ENCODE assay signal across 10 mouse cellular contexts in the genomic region with DNA sequence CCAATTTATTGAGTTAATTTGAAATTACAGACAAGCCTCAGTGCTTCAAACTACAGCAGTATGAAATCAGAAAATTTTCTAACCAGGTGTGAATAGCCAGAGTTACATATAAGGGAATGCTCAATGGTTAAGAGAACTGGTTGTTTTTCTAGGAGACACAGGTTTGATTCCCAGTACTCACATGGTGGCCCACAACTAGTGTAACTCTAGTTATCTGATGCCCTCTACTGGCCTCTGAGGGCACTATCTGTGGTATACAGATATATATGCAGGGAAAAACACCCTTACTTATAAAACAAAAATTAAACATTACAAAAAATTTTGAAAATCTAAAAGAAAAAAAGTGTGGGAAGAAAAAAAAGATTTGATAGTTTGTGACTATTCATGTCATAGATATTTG. TPM values are rescaled to one million over a fixed set of nuclear protein-coding genes. Genes with fewer than 3 reads are reported as not detected.
DNase-seq lines count a peak whose midpoint lies in the region; ATAC-seq and TF ChIP-seq lines count a peak whose summit lies in the region.
"Had no signal": no experiment of that assay in that cellular context is flagged by ENCODE, and none has a peak within 500 bp of the region (broad histone marks: within the 10 kb centered on the region; RNA-seq: fewer than 3 reads in every experiment).

No protein-coding gene starts in this region.

- peak; percentile 62 for TF ChIP-seq CTCF in layer of hippocampus, adult 2 months (conservative IDR thresholded peaks at IDR 0.05)
- TF ChIP-seq CTCF in thymus, adult 2 months (IDR thresholded peaks at IDR 0.05; ENCODE audit: borderline replicate concordance, control insufficient read depth, extremely low read depth, insufficient read depth, low read length, poor library complexity): no peak

- H3K9ac ChIP-seq in kidney, embryonic 15.5 days: no peak overlapping the region
- H3K9ac ChIP-seq: limb, embryonic 12.5 days had no signal

- no peak overlapping the region for H3K4me2 ChIP-seq in kidney, embryonic 15.5 days
- H3K4me2 ChIP-seq: limb, embryonic 12.5 days had no signal

- no peak for DNase-seq in layer of hippocampus, adult 2 months (ENCODE audit: low spot score in 2 of 2)
- DNase-seq in layer of hippocampus, adult 18-20 months (ENCODE audit: low spot score in 2 of 2): no peak
- DNase-seq in thymus, postnatal 4 days: peak; percentile 10
- no peak for DNase-seq in thymus, adult 2 months
- DNase-seq in c-Kit-positive CD71-positive TER-119-positive erythroid progenitor cells, embryonic 14.5 days (ENCODE audit: low spot score): peak; percentile 27
- no peak for DNase-seq in Muller cell, postnatal 12 days (ENCODE audit: inconsistent ontology term)
- DNase-seq: cerebellum, adult 9-10 months; lung, postnatal 4 days had no signal

- no peaks in the 10 kb centered on the region for H3K4me1 ChIP-seq in thymus, adult 2 months (replicated peaks; ENCODE audit: control insufficient read depth, insufficient read depth, low read length)
- no peaks in the 10 kb centered on the region for H3K4me1 ChIP-seq in kidney, embryonic 15.5 days
- H3K4me1 ChIP-seq: limb, embryonic 12.5 days had no signal

- H3K9me3 ChIP-seq in kidney, embryonic 15.5 days (replicated peaks): no peaks in the 10 kb centered on the region; the same call in 1 of the 2 replicates

- H3K27ac ChIP-seq in layer of hippocampus, adult 2 months: no peak overlapping the region
- H3K27ac ChIP-seq in thymus, adult 2 months (ENCODE audit: control insufficient read depth, insufficient read depth, low read length): no peak overlapping the region
- H3K27ac ChIP-seq in kidney, embryonic 15.5 days: no peak overlapping the region
- H3K27ac ChIP-seq: limb, embryonic 12.5 days had no signal

- no peak for TF ChIP-seq POLR2A in thymus, adult 2 months (IDR thresholded peaks at IDR 0.05; ENCODE audit: control insufficient read depth, extremely low read depth, insufficient read depth, low read length, poor library complexity)

- H3K27me3 ChIP-seq in thymus, adult 2 months (ENCODE audit: control insufficient read depth, insufficient read depth, low read length): no peaks in the 10 kb centered on the region
- H3K27me3 ChIP-seq in kidney, embryonic 15.5 days: no peaks in the 10 kb centered on the region
- H3K27me3 ChIP-seq: limb, embryonic 12.5 days had no signal

- H3K4me3 ChIP-seq in layer of hippocampus, adult 2 months: no peak overlapping the region
- no peak overlapping the region for H3K4me3 ChIP-seq in thymus, adult 2 months (ENCODE audit: control insufficient read depth, insufficient read depth, low read length)
- H3K4me3 ChIP-seq in kidney, embryonic 15.5 days (replicated peaks): no peak overlapping the region
- H3K4me3 ChIP-seq: limb, embryonic 12.5 days had no signal

- no peak for ATAC-seq in kidney, embryonic 15.5 days (replicated peaks; ENCODE audit: low FRiP score)

- H3K36me3 ChIP-seq in thymus, adult 2 months (ENCODE audit: control insufficient read depth, insufficient read depth, low read length): peaks cover 55% of the 10 kb centered on the region
- H3K36me3 ChIP-seq in kidney, embryonic 15.5 days: peaks cover 81% of the 10 kb centered on the region

RNA-seq across cellular contexts. Expression of gene Mrs2, which starts 17.2 kb away (rescaled TPM):
- total RNA-seq in layer of hippocampus, adult 2 months (2021): 10 to 100 TPM; 56.5 to 67.1 TPM
- 10 to 100 TPM; 55.0 to 61.9 TPM for total RNA-seq in layer of hippocampus, adult 18-20 months (2021)
- polyA plus RNA-seq in thymus, adult 2 months (2012; rRNA removed): 39.1 and 47.1 TPM in 2 replicates
- polyA plus RNA-seq in kidney, embryonic 15.5 days (2015; fragmentation: Nextera tagmentation; extraction: Ambion mirVana): 15.1 and 17.4 TPM in 2 replicates

RNA-seq across cellular contexts. Expression of gene Dcdc2a, which starts 52.8 kb away (rescaled TPM):
- 10 to 100 TPM; 11.6 to 17.8 TPM for total RNA-seq in layer of hippocampus, adult 2 months (2021)
- total RNA-seq in layer of hippocampus, adult 18-20 months (2021): 10 to 100 TPM; 12.2 to 14.3 TPM
- polyA plus RNA-seq in thymus, adult 2 months (2012; rRNA removed): 0.04 and 0.06 TPM in 2 replicates
- polyA plus RNA-seq in kidney, embryonic 15.5 days (2015; fragmentation: Nextera tagmentation; extraction: Ambion mirVana): 40.0 and 45.1 TPM in 2 replicates

Comparison
In these comparisons a context has a peak if more than half of its experiments do, and no peak if none do; other contexts are left out.
1. DNase-seq: peak in thymus, postnatal 4 days (single experiment) and c-Kit-positive CD71-positive TER-119-positive erythroid progenitor cells, embryonic 14.5 days (single experiment); none in layer of hippocampus, adult 2 months (0 of 2), layer of hippocampus, adult 18-20 months (0 of 2), thymus, adult 2 months (single experiment) and Muller cell, postnatal 12 days (single experiment).